Mouse (Mus musculus) forebrain, embryonic 16.5 days (tissue): ENCODE measurements at regions not wholly inside any gene's neighbourhood (a gene's known extent, or its start where the extent isn't known, plus 50 kb on each side); places are given as distances from the start of the nearest gene placed in this dataset.
A peak's percentile ranks its signal among the peaks of the same experiment; 100 is the strongest.
"Not testable (repeated sequence)": the region's sequence is repeated elsewhere in the genome, so short reads cannot be mapped to it uniquely, and the experiment has no call there.

ENCODE experiments used
- ATAC-seq: fragments of 200-750 bp; cut with Nextera tagmentation; 2 replicates; pipeline ENCODE4 v1.8.0; 2017; ENCODE audit warnings: mild to moderate bottlenecking, moderate library complexity
- H3K27ac ChIP-seq: fragments of 300-500 bp; sonication (generic); 2 replicates; pipeline ENCODE4 v1.5.1; 2014; ENCODE audit warnings: low read length, control low read depth
- H3K27me3 ChIP-seq: fragments of 300-500 bp; sonication (generic); replicated peaks from 2 replicates; pipeline ENCODE4 v1.6.1; 2014; ENCODE audit warnings: low read length; ENCODE audit not compliant: control insufficient read depth, insufficient read depth
- H3K36me3 ChIP-seq: fragments of 300-500 bp; sonication (generic); 2 replicates; pipeline ENCODE4 v1.6.1; 2014; ENCODE audit not compliant: control insufficient read depth, insufficient read depth
- H3K4me1 ChIP-seq: fragments of 300-500 bp; sonication (generic); replicated peaks from 2 replicates; pipeline ENCODE4 v1.6.1; 2014; ENCODE audit warnings: low read length; ENCODE audit not compliant: control insufficient read depth, insufficient read depth
- H3K4me2 ChIP-seq: fragments of 300-500 bp; sonication (generic); 2 replicates; pipeline ENCODE4 v1.6.1; 2014; ENCODE audit warnings: mild to moderate bottlenecking, low read length, control low read depth
- H3K4me3 ChIP-seq: fragments of 300-500 bp; sonication (generic); replicated peaks from 2 replicates; pipeline ENCODE4 v1.5.1; 2014; ENCODE audit warnings: mild to moderate bottlenecking, low read length, control low read depth
- H3K9ac ChIP-seq: fragments of 300-500 bp; sonication (generic); replicated peaks from 2 replicates; pipeline ENCODE4 v1.6.1; 2014; ENCODE audit warnings: low read depth, low read length, control low read depth
- H3K9me3 ChIP-seq: fragments of 300-500 bp; sonication (generic); 2 replicates; pipeline ENCODE4 v1.6.1; 2016; ENCODE audit warnings: low read length; ENCODE audit not compliant: control insufficient read depth
- WGBS: fragments of 180-500 bp; shearing (Covaris S2); extraction: QIAGEN DNeasy Blood & Tissue Kit; methylation state at CpG from one replicate; pipeline ENCODE4 v1.1.7; 2014; 5-methylcytosine and 5-hydroxymethylcytosine counted together

DNA sequence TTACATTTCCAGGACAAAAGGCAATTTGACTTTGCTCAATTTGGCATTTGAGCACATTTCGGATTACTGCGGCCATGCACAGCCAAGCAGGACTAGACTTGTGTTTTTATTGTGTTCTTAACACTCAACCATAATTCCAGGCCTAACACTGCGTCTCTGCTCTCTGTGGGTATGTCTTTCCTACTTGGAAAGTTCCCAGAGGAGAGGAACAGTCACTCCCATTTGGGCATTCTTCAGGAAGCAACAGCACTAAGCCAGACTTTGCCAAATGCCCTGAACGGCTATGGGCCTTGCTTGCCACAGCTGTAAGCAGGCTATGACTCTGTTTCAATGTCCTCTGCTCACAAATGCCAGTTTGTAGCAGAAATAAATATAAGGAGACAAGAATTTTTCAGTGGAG lies 56.5 kb upstream of the Pdk3 start:
- 0 out of 2 replicates have a peak, but pooled peaks cover 3% of the 10 kb centered on the region for H3K27me3 ChIP-seq
- H3K4me1 ChIP-seq, result no peaks in the 10 kb centered on the region
- no peak for ATAC-seq
- H3K4me3 ChIP-seq, result no peak overlapping the region
- no peak overlapping the region for H3K9ac ChIP-seq
- H3K36me3 ChIP-seq, result no peaks in the 10 kb centered on the region
- H3K9me3 ChIP-seq, result no peaks in the 10 kb centered on the region
- no peak overlapping the region for H3K27ac ChIP-seq
- H3K4me2 ChIP-seq, result no peak overlapping the region
- whole genome bisulfite sequencing, result 49% methylated on average over 4 of the region's 4 CpGs

GRCm38 (mm10) chrX:93888966-93889365 lies 57.0 kb upstream of the Pdk3 start:
- WGBS, result 39% methylated on average over 8 of the region's 8 CpGs
- peak; percentile 74 for ATAC-seq
- Histone ChIP-seq H3K27me3 (0 out of 2 replicates have a peak, but pooled peaks cover 5% of the 10 kb centered on the region), H3K27ac (peak overlapping the region; percentile 81), H3K4me2 (peak overlapping the region; percentile 55), H3K4me3 (peak overlapping the region; percentile 45), H3K9ac (0 out of 2 replicates have a peak overlapping the region, but pooled peaks have one; percentile 22), H3K9me3 (no peaks in the 10 kb centered on the region), H3K36me3 (no peaks in the 10 kb centered on the region), H3K4me1 (no peaks in the 10 kb centered on the region)

- ATAC-seq, result peak; percentile 91
- Histone ChIP-seq H3K27me3 (0 out of 2 replicates have a peak, but pooled peaks cover 5% of the 10 kb centered on the region), H3K4me3 (peak overlapping the region; percentile 45), H3K27ac (peak overlapping the region; percentile 81), H3K4me2 (peak overlapping the region; percentile 55), H3K36me3 (no peaks in the 10 kb centered on the region), H3K9ac (0 out of 2 replicates have a peak overlapping the region, but pooled peaks have one; percentile 22), H3K9me3 (no peaks in the 10 kb centered on the region), H3K4me1 (no peaks in the 10 kb centered on the region)
- 29% methylated on average over 13 of the region's 13 CpGs for WGBS
Observed at GRCm38 (mm10) chrX:93889394-93890042, 57.5 kb upstream of the Pdk3 start.

DNA sequence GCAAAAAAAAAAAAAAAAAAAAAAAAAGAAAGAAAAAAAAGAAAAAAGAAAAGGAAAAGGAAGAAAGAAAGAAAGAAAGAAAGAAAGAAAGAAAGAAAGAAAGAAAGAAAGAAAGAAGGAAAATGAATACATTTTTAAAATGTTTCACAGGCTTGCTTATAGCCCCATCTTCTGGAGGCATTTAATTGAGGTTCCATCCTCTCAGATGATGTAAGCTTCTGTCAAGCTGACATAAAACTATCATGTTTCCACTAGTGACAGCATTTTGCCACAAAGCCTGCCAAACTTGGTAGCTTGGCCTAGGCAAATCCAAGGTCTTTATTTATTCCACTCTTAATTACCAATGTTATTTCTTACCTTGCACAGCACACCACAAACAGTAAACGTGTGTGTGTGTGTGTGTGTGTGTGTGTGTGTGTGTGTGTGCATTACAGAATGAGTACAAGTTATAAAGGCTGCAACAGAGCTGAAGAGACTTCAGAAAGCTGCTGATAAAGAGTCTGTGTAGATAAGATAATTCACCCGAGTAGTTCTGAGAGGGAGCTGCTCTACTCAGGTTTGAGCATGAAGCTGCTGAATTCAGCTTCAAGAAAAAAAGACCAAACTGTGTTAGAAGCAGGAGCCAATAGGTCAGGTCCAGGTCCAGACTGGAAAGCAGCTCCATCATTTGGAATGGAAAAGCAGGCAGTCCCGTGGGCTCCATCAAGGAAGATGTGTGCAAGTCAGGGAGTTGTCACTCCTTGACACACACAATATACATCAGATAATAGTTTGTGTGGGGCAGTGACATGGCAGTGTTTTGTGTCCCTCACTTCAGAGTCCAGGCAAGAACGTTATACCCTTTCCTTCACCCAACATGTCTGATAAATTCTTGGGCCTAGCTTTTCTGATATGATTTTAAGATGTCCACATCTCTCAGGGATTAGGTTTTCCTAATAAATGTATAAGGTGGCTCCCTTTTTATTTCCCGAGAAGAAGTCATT lies 65.1 kb upstream of the Pdk3 start:
- Histone ChIP-seq H3K4me1 (no peaks in the 10 kb centered on the region), H3K4me2 (no peak overlapping the region), H3K27ac (no peak overlapping the region), H3K27me3 (peaks cover 4% of the 10 kb centered on the region; the same call in 1 of the 2 replicates), H3K36me3 (no peaks in the 10 kb centered on the region), H3K9me3 (no peaks in the 10 kb centered on the region), H3K9ac (no peak overlapping the region), H3K4me3 (no peak overlapping the region)
- WGBS, result 73% methylated on average over 5 of the region's 5 CpGs
- ATAC-seq, result no peak

DNA sequence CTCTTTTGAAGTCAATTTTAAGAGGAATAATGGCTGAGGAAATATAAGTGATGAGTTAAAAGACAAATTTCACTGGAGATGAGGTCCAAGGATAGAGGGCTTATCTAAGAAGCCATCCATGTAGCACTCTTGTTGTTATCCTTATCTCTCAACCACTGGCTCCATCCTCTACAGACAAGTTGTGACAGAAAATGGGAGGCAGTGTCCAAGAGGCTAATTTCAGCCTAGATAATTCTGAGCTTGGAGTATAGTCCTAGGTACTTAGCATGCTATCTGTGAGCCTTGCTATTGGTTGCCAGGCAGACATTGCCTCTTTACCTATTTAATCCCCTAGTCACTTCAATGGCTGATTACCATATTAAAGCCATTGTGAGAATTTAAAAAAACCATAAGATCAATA lies 65.2 kb upstream of the AU015836 start:
- H3K4me1 ChIP-seq, result no peaks in the 10 kb centered on the region
- ATAC-seq, result no peak
- no peak overlapping the region for H3K27ac ChIP-seq
- no peak overlapping the region for H3K4me2 ChIP-seq
- H3K9ac ChIP-seq, result no peak overlapping the region
- peaks cover 2% of the 10 kb centered on the region; the same call in 1 of the 2 replicates for H3K27me3 ChIP-seq
- H3K4me3 ChIP-seq, result no peak overlapping the region
- H3K9me3 ChIP-seq, result no peaks in the 10 kb centered on the region
- no peaks in the 10 kb centered on the region for H3K36me3 ChIP-seq

GRCm38 (mm10) chrX:93905531-93905930 lies 62.9 kb upstream of the AU015836 start:
- H3K4me1 ChIP-seq, result no peaks in the 10 kb centered on the region
- WGBS, result 89% methylated on average over 5 of the region's 5 CpGs
- H3K4me2 ChIP-seq, result no peak overlapping the region
- no peak for ATAC-seq
- no peaks in the 10 kb centered on the region for H3K36me3 ChIP-seq
- no peak overlapping the region for H3K27ac ChIP-seq
- H3K9me3 ChIP-seq, result no peaks in the 10 kb centered on the region
- H3K9ac ChIP-seq, result no peak overlapping the region
- H3K27me3 ChIP-seq, result no peaks in the 10 kb centered on the region; the same call in 1 of the 2 replicates
- no peak overlapping the region for H3K4me3 ChIP-seq

GRCm38 (mm10) chrX:93911087-93911840 lies 57.2 kb upstream of the AU015836 start:
- ATAC-seq, result peak; percentile 90
- Histone ChIP-seq H3K36me3 (no peaks in the 10 kb centered on the region), H3K9me3 (no peaks in the 10 kb centered on the region), H3K4me1 (no peaks in the 10 kb centered on the region), H3K27me3 (0 out of 2 replicates have a peak, but pooled peaks cover 5% of the 10 kb centered on the region), H3K4me3 (peak overlapping the region; percentile 29), H3K27ac (no peak overlapping the region), H3K4me2 (peak overlapping the region; percentile 50), H3K9ac (peak overlapping the region; percentile 37; the same call in 1 of the 2 replicates)
- WGBS, result 22% methylated on average over 21 of the region's 21 CpGs

- Histone ChIP-seq H3K4me3 (no peak overlapping the region), H3K9me3 (no peaks in the 10 kb centered on the region), H3K4me2 (no peak overlapping the region), H3K27ac (no peak overlapping the region), H3K27me3 (0 out of 2 replicates have a peak, but pooled peaks cover 5% of the 10 kb centered on the region), H3K4me1 (no peaks in the 10 kb centered on the region), H3K9ac (no peak overlapping the region), H3K36me3 (no peaks in the 10 kb centered on the region)
- no peak for ATAC-seq
Observed at GRCm38 (mm10) chrX:93915548-93915947, 52.9 kb upstream of the AU015836 start.

GRCm38 (mm10) chrX:93917367-93917766 lies 51.1 kb upstream of the AU015836 start:
- H3K4me3 ChIP-seq, H3K9ac ChIP-seq, H3K4me1 ChIP-seq, H3K27me3 ChIP-seq, H3K9me3 ChIP-seq, H3K27ac ChIP-seq, H3K4me2 ChIP-seq, H3K36me3 ChIP-seq, ATAC-seq: not testable (repeated sequence)
- 90% methylated on average over 3 of the region's 3 CpGs for WGBS
